Mouse (Mus musculus): ENCODE measurements at regions not wholly inside any gene's neighbourhood (a gene's known extent, or its start where the extent isn't known, plus 50 kb on each side); places are given as distances from the start of the nearest gene placed in this dataset.

DNA sequence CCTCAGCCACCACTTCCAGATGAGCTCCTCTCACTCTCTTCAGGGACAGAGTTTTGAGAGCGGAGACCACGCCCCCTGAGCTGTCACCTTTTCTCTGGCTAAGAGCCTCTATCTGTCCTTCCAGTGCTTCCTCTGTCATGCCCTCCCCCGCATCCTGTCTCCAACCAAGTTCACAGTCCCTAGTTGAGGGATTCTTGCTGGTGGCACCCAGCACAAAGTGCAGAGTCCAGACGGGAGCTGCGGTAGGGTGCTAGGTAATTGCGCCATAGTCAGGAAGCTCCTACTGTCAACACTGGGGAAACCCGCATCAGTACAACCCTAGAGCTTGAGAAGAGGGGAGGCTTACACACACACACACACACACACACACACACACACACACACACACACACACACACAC lies 297.3 kb upstream of the 4930535I16Rik start:
- Histone ChIP-seq H3K9ac (ENCODE audit: insufficient read depth, low read depth) (no peak overlapping the region), H3K27me3 (replicated peaks) (peaks cover 84% of the 10 kb centered on the region), H3K27ac (ENCODE audit: insufficient read depth, low read depth) (no peak overlapping the region), H3K4me2 (ENCODE audit: insufficient read depth, low read depth, poor library complexity, severe bottlenecking) (no peak overlapping the region), H3K4me3 (replicated peaks in 1 of 3; ENCODE audit: low read depth in 2 of 3, low read length in 2 of 3, poor library complexity in 1 of 3) (no peak overlapping the region), H3K36me3 (replicated peaks in 1 of 2; ENCODE audit: control insufficient read depth in 1 of 2, insufficient read depth in 1 of 2, low read length in 1 of 2) (no peaks in the 10 kb centered on the region), H3K9me3 (replicated peaks; ENCODE audit: low read length) (no peaks in the 10 kb centered on the region), H3K79me2 (replicated peaks; ENCODE audit: control insufficient read depth, extremely low read depth, insufficient read depth, poor library complexity, severe bottlenecking) (no peaks in the 10 kb centered on the region), H3K4me1 (ENCODE audit: control insufficient read depth in 1 of 2, insufficient read depth in 2 of 2) (no peaks in the 10 kb centered on the region)
- dilution Hi-C loops (cut with MboI; ENCODE audit: extremely low pct_ligation_motif_present, extremely low pct_unique_long_range_greater_than_20kb, low sequenced_read_pairs) = no loop called here
- in situ Hi-C loops (cut with MboI; ENCODE audit: low pct_ligation_motif_present, low pct_unique_long_range_greater_than_20kb, low sequenced_read_pairs) = no loop called here
- no peak for TF ChIP-seq SMC3 (IDR thresholded peaks at IDR 0.05; ENCODE audit: low read depth, low read length)
- no peak for TF ChIP-seq POLR2AphosphoS2 (IDR thresholded peaks at IDR 0.05; ENCODE audit: low read depth, low read length)
- no peak for TF ChIP-seq RAD21 (IDR thresholded peaks at IDR 0.05; ENCODE audit: low read depth, low read length)
- no peak for TF ChIP-seq RCOR1 (conservative IDR thresholded peaks at IDR 0.05; ENCODE audit: low read depth, low read length)
- no peak for TF ChIP-seq ZC3H11A (IDR thresholded peaks at IDR 0.05; ENCODE audit: low read depth, low read length)
- TF ChIP-seq PAX5 (IDR thresholded peaks at IDR 0.05; ENCODE audit: low read length) = no peak
- no peak for TF ChIP-seq NRF1 (IDR thresholded peaks at IDR 0.05; ENCODE audit: low read depth, low read length)
- no peak for DNase-seq (ENCODE audit: extremely low read depth)

GRCm38 (mm10) chr4:124210103-124210502 lies 292.3 kb upstream of the 4930535I16Rik start:
- Histone ChIP-seq H3K36me3 (replicated peaks in 1 of 2; ENCODE audit: control insufficient read depth in 1 of 2, insufficient read depth in 1 of 2, low read length in 1 of 2) (no peaks in the 10 kb centered on the region), H3K79me2 (replicated peaks; ENCODE audit: control insufficient read depth, extremely low read depth, insufficient read depth, poor library complexity, severe bottlenecking) (no peaks in the 10 kb centered on the region), H3K4me2 (ENCODE audit: insufficient read depth, low read depth, poor library complexity, severe bottlenecking) (no peak overlapping the region), H3K27ac (ENCODE audit: insufficient read depth, low read depth) (no peak overlapping the region), H3K9me3 (replicated peaks; ENCODE audit: low read length) (no peaks in the 10 kb centered on the region), H3K9ac (ENCODE audit: insufficient read depth, low read depth) (no peak overlapping the region), H3K27me3 (replicated peaks) (peaks cover 79% of the 10 kb centered on the region), H3K4me1 (ENCODE audit: control insufficient read depth in 1 of 2, insufficient read depth in 2 of 2) (no peaks in the 10 kb centered on the region), H3K4me3 (replicated peaks in 1 of 3; ENCODE audit: low read depth in 2 of 3, low read length in 2 of 3, poor library complexity in 1 of 3) (no peak overlapping the region)
- no peak for DNase-seq (ENCODE audit: extremely low read depth)
- dilution Hi-C loops (cut with MboI; ENCODE audit: extremely low pct_ligation_motif_present, extremely low pct_unique_long_range_greater_than_20kb, low sequenced_read_pairs) (no loop called here), in situ Hi-C loops (cut with MboI; ENCODE audit: low pct_ligation_motif_present, low pct_unique_long_range_greater_than_20kb, low sequenced_read_pairs) (no loop called here)
- TF ChIP-seq NRF1 (IDR thresholded peaks at IDR 0.05; ENCODE audit: low read depth, low read length) = no peak

DNA sequence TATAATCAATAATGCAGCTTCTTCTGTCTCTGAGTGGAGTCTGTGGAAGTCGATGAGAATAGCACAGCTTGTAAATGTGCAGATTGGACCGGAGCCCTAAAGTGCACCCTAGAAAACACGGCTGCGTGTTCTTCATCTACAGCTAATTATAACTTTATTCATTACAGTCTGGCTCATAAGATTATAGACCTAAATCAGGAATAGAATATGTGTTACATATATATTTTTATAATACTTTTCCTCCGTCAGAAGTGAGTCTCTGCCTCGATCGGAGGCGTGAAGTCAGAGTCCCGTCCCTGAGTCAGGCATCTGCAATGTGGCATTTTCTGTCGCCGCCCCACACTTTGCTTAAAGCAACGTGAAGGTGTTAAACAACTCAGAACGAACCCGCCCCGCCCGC lies 288.7 kb upstream of the 4930535I16Rik start:
- Histone ChIP-seq H3K79me2 (replicated peaks; ENCODE audit: control insufficient read depth, extremely low read depth, insufficient read depth, poor library complexity, severe bottlenecking) (no peaks in the 10 kb centered on the region), H3K4me3 (replicated peaks in 1 of 3; ENCODE audit: low read depth in 2 of 3, low read length in 2 of 3, poor library complexity in 1 of 3) (no peak overlapping the region), H3K9me3 (replicated peaks; ENCODE audit: low read length) (peaks cover 11% of the 10 kb centered on the region), H3K4me2 (ENCODE audit: insufficient read depth, low read depth, poor library complexity, severe bottlenecking) (no peak overlapping the region), H3K27me3 (replicated peaks) (peaks cover 68% of the 10 kb centered on the region), H3K9ac (ENCODE audit: insufficient read depth, low read depth) (no peak overlapping the region), H3K4me1 (ENCODE audit: control insufficient read depth in 1 of 2, insufficient read depth in 2 of 2) (no peaks in the 10 kb centered on the region), H3K27ac (ENCODE audit: insufficient read depth, low read depth) (no peak overlapping the region), H3K36me3 (replicated peaks in 1 of 2; ENCODE audit: control insufficient read depth in 1 of 2, insufficient read depth in 1 of 2, low read length in 1 of 2) (no peaks in the 10 kb centered on the region)
- DNase-seq (ENCODE audit: extremely low read depth) = no peak
- in situ Hi-C loops (cut with MboI; ENCODE audit: low pct_ligation_motif_present, low pct_unique_long_range_greater_than_20kb, low sequenced_read_pairs) (no loop called here), dilution Hi-C loops (cut with MboI; ENCODE audit: extremely low pct_ligation_motif_present, extremely low pct_unique_long_range_greater_than_20kb, low sequenced_read_pairs) (no loop called here)
- TF ChIP-seq SMC3 (IDR thresholded peaks at IDR 0.05; ENCODE audit: low read depth, low read length) = no peak
- TF ChIP-seq JUND (conservative IDR thresholded peaks at IDR 0.05; ENCODE audit: low read depth, low read length) = no peak
- no peak for TF ChIP-seq RCOR1 (conservative IDR thresholded peaks at IDR 0.05; ENCODE audit: low read depth, low read length)
- no peak for TF ChIP-seq MXI1 (IDR thresholded peaks at IDR 0.05; ENCODE audit: low read depth, low read length)

Data from CH12.LX (cell line).